Mouse (Mus musculus) gonadal fat pad, adult 2 months (tissue): Measurements from ENCODE around the gene Gm20388. TPM values are rescaled to one million over a fixed set of nuclear protein-coding genes. Genes with fewer than 3 reads are reported as not detected.

Experiments
- DNase-seq: peaks from one replicate; pipeline ENCODE4 v3.0.0-alpha.2; 2012; ENCODE audit warnings: low read depth
- polyA plus RNA-seq: library from polyadenylated mRNA; depleted of rRNA; stranded (reverse); fragments of >200 nt; gene quantifications from 2 replicates; pipeline ENCODE4 v1.2.3, GENCODE M21; 2012

Gm20388 gene
- polyA plus RNA-seq, 1 experiment: 119 TPM

GRCm38 (mm10) chr8:123767874-123768273 is 3857.2 kb downstream of the Gm20388 start:
- no peak for DNase-seq

- no peak for DNase-seq
Measured at GRCm38 (mm10) chr8:123768492-123769356, 3858.1 kb downstream of the Gm20388 start.

DNA sequence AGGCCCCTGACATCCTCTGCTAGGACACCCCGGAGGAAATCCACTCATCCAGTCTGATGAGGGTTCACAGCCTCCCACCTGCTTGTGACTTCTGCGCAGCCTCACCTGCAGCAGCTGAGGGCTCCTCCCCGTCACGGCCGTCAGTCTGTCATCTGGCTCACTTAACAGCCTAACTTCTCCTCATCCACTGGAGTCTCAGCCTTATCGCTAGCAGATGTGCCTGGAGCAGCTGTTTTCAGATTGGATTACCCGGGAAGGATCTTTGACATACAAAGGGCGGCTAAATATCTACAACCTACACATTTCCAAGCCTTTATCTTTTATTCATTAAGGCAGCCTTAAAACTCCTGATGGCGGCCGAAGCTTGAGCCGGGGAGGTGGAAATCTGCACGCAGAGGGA is 3862.8 kb downstream of the Gm20388 start:
- no peak for DNase-seq

DNA sequence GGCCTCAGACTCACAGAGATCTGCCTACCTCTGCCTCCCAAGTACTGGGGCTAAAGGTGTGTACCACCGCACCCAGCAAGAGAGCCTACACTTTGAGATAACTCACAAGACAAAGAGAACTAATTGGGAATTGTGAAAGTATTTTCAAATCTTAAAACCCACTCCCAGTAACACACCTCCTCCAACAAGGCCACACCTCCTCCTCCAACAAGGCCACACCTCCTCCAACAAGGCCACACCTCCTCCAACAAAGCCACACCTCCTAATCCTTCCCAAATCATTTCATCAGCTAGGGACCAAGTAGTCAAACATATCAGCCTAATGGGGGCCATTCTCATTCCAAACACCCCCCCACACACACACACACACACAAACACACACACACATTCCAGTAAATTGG is 3863.8 kb downstream of the Gm20388 start:
- no peak for DNase-seq

DNA sequence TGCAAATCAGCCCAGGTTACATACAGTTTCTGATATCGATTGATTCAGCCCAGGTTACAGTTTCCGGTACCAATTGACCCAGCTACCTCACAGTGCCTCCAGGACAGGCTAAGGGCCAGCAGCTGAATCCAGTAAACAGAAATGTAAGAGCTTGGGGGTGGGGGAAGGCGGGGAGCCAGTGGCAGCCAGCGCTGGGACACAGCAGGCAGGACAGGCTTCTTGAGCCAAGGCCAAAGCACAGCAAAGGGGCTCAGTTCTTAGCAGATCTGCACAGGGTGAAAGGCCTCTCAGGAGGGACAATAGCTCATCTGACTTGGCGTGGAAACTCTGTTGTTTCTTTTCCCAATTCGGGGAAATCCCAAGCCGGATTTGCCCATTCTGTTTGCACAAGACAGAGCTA is 3866.7 kb downstream of the Gm20388 start:
- DNase-seq: no peak

DNA sequence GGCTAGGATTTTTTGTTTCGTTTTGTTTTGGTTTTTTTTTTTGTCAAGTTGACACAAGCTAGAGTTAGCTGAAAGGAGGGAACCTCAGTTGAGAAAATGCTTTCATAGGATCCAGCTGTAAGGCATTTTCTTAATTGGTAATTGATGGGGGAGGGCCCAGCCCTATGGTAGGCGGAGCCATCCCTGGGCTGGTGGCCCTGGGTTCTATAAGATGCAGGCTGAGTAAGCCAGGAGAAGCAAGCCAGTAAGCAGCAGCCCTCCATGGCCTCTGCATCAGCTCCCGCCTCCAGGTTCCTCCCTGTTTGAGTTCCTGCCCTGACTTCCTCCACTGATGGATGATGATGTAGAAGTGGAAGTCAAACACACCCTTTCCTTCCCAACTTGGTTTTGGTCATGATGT is 3869.8 kb downstream of the Gm20388 start:
- no peak for DNase-seq

GRCm38 (mm10) chr8:123781256-123781655 is 3870.6 kb downstream of the Gm20388 start:
- no peak for DNase-seq

DNA sequence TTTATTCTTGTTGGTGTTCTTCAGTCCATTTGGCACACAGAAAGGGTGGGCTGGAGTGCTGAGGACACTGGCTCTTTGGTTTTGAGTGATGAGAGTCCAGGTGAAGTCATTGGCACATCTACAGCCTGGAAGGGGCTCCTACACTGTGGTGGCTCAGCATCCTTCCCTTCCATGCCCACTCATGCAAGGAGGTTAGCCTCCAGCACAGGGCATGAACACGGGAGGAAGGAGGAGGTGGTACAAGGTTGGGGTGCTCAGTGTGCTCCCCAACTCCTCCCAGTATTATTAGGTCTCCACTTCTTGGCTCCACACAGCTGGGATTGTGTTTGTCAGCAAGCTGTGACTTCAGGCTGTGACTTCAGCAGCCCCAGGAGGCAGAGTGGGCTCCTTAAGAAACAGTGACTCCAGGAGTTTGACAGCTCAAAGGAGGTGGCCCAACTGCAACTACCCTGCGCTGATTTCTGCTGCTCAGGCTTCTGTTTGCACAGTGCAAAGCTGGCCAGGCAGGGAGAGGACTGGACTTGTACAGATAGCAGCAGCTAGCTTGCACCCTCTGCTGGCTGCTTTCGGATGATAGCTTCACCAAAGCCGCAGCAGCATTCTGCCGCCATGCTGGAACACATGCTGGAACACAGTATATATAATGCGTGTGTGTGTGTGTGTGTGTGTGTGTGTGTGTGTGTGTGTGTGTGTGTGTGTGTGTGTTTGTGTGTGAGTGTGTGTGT is 3873.0 kb downstream of the Gm20388 start:
- no peak for DNase-seq

GRCm38 (mm10) chr8:123786166-123786565 is 3875.5 kb downstream of the Gm20388 start:
- no peak for DNase-seq

DNA sequence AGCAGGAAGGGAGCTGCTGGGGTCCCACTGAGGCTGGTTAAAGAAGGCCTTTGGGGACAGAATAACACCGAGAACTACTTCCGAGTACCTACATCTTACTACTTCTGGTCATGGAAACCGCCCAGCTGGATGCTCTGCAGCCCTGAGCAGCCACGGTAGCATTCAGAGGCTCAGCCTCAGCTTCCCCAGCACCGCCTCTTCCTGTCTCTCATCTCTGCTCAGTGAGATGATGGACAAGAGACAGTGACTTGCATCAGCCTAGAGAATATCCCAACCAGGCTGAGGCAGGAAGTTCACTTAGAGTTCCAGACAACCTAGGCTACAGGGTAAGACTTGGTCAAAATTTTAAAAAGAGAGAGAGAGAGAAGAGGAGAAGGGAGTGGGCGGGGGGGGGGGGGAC is 3876.0 kb downstream of the Gm20388 start:
- no peak for DNase-seq

- DNase-seq: no peak
Measured at GRCm38 (mm10) chr8:123787254-123787897, 3876.7 kb downstream of the Gm20388 start.

DNA sequence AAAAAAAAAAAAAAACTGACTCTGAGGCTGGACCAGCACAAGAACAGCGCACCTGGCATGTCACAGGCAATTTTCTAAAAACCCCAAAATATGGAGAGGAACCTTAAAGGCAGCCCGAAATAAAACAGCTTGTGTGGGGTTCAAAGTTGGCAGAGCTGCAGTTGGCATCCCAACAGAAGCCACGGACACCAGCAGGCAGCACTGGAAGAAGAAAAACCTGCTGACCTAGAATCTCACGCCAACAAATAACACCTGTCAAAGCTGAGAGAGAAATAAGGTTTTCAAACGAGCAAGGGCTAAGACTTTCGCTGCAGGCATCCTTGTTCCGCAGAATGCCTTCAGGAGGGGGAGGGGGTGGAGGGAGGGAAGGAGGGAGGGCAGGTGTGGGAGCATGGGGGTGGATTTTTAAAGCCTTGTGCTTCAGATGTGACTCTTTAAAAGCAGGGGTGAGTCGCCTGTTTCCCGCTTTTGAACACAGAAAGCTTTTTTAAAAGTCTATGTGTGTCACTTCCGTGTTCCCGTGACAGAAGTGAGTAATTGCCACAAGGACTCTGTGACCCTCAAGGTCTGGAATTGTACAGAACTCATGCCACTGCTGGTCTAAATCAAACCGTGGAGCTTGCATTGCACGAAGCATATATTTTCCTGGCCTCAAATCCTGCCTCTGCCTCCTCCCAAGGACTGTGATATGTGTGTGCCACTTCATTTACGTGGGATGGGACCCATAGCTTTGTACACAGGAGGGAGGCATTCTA is 3878.0 kb downstream of the Gm20388 start:
- DNase-seq: no peak

- DNase-seq: no peak
Measured at GRCm38 (mm10) chr8:123789461-123789860, 3878.8 kb downstream of the Gm20388 start.

DNA sequence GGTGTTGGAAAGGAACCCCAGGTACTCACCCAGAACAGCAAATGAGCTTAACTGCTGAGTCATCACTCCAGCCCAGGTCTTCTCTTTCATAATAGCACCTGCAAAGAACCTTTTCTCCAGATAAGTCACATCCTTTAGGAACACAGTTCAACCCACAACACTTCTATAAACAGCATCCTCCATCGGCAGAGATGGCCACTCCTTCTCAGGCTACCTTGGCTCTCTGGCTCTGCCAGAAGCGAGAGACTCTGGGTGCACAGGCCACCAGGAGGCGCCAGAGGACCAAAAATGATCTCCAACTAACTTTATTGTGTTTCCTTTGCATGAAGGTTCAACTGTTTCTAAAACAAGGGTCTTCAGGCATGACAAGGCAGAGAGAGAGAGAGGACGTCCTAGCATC is 3879.3 kb downstream of the Gm20388 start:
- no peak for DNase-seq

GRCm38 (mm10) chr8:123791101-123791844 is 3880.6 kb downstream of the Gm20388 start:
- DNase-seq: no peak

DNA sequence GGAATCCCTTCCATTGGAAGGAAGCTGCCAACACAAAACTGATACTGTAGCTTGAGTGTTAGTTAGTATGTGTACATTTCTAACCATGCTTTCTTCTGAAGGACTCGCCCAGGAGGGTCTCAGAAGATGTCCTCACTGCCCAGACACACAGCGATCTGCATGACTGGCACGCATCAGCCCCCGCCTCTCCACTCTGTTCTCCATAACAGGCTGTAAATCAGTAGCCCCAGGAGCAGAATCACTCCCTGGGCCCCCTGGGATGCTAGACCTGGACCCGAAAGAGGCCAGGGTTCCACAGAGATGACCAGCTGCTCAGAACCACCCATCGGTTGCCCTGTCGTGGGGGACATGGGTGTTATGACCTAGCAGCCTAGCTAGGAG is 3881.2 kb downstream of the Gm20388 start:
- no peak for DNase-seq

- DNase-seq: no peak
Measured at GRCm38 (mm10) chr8:123793900-123794299, 3883.3 kb downstream of the Gm20388 start.

DNA sequence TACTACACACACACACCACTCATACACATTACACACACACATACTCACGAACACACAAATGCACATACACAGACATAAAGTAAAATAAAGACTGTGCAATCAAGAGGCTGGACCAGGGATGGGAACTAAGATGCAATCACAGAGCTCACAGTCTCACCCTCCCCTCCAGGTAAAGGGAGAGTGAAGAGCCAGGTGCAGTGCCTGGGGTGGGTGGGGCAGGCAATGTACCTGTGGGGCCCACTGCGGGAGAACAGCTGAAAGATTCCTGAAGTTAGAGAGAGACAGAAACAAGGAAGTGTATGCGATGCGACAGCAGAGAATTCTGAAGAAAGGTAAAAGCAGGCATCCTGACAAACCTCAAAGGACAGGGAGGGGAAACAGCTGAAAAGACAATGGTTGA is 3884.1 kb downstream of the Gm20388 start:
- DNase-seq: no peak

DNA sequence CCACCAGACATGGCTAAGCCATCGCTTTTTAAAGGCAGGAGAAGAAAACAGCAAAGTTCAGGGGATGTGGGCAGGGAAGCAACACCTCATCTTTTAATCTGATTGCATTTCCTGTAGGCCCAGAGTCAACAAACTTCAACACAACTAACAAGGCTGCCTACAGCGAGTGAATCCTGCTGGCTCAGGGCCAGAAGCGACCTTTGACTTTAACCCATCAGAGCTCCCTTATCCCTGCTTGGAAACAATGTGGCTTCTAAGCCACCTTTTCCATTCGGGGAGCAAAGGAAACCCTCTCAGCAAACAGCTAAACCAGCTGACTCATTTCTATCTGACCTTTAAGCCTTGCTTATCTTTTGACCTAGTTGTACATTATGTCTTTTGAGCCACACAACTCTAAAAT is 3886.1 kb downstream of the Gm20388 start:
- no peak for DNase-seq

DNA sequence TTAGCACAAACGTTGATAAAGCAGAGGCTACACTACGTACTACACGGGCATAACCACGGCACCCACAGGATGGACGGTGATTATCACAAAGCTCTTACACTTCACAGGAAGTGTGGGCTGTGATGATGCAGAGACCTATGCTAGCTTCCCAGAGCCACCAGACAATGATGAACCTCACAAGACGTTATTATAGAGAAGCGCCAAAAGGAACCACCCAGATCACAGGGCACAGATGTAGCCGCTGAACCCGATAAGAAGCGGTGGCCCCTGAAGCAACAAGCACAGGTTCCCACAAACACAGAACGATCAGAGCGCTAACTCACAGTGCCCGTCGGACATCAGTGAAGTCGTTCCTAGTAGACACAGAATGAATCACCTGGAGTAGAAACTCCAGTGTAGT is 3887.3 kb downstream of the Gm20388 start:
- no peak for DNase-seq

DNA sequence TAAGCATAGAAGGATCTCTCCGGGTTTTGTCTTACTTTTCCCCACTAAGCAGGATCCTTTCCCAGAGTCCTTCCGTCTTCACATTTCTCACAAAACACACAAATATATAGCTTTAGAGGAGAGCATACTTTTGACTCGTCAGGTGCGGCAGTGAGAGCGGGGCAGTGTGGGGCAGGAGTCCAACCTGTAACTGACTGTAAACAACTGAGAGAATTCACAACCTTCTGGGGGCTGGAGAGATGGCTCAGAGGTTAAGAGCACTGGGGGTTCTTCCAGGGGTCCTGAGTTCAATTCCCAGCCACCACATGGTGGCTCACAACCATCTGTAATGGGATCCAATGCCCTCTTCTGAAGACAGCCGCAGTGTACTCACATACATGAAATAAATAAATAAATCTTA is 3888.8 kb downstream of the Gm20388 start:
- no peak for DNase-seq
